Mouse (Mus musculus) bone marrow macrophage, adult 2 months (primary cell): ENCODE data around the gene Cnih3. TPM values are rescaled to one million over a fixed set of nuclear protein-coding genes. Genes with fewer than 3 reads are reported as not detected.

Experiments
- H3K27ac ChIP-seq: 2 replicates; pipeline ENCODE4 v1.5.1; 2012; ENCODE audit warnings: low read depth, low read length; ENCODE audit not compliant: insufficient read depth
- H3K4me1 ChIP-seq: 2 replicates; pipeline ENCODE4 v1.6.1; 2012; ENCODE audit warnings: low read length; ENCODE audit not compliant: control insufficient read depth, insufficient read depth
- H3K4me3 ChIP-seq: 2 replicates; pipeline ENCODE4 v1.5.1; 2012; ENCODE audit warnings: mild to moderate bottlenecking, low read length, moderate library complexity; ENCODE audit not compliant: insufficient read depth
- CTCF ChIP-seq: IDR thresholded peaks from 2 replicates; pipeline ENCODE4 v1.5.1; 2012; ENCODE audit warnings: low read depth, mild to moderate bottlenecking, low read length, moderate library complexity
- POLR2A ChIP-seq: IDR thresholded peaks from 2 replicates; pipeline ENCODE4 v1.6.1; 2012; ENCODE audit warnings: mild to moderate bottlenecking, low read depth, low read length, borderline replicate concordance
- polyA plus RNA-seq: library from polyadenylated mRNA; stranded (reverse); fragments of >200 nt; gene quantifications from 2 replicates; pipeline ENCODE4 v1.2.4, GENCODE M21; 2012; ENCODE audit not compliant: missing spikeins, insufficient read depth, insufficient read length

Gene Cnih3
- polyA plus RNA-seq, 1 experiment = not detected

DNA sequence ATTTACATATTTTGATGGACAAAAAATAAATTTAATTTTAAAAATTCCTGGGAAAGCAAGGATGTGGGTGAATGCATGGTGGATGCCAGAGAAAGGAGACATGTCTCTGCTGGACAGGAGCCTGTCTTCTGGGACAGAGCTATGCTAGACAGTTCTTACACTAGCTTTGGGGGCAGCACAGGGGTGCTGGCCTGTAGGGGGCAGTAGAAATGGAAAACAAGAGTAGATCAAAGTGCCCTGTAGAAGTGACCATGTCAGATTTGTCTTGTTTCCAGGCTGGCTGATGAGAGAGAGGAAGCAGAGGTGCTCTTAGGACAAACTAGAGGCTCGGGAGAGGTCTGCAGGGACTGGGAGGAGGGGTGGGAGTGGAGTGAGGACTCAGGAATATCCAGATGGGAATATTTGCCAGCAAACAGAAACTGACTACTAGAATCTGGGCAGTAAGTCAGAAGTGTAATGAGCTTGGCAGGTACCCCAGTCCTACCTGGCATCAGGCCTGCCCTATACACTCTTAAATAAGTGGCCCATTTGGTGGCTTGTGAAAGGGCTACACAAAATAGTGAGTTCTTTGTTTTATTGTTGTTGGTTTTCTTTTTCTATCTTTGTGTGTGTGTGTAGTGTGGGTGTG lies 93.3 kb downstream of the Cnih3 start:
- TF ChIP-seq POLR2A = no peak
- 0 out of 2 replicates have a peak, but pooled peaks have one; percentile 31 for TF ChIP-seq CTCF
- H3K4me1 ChIP-seq = no peaks in the 10 kb centered on the region

DNA sequence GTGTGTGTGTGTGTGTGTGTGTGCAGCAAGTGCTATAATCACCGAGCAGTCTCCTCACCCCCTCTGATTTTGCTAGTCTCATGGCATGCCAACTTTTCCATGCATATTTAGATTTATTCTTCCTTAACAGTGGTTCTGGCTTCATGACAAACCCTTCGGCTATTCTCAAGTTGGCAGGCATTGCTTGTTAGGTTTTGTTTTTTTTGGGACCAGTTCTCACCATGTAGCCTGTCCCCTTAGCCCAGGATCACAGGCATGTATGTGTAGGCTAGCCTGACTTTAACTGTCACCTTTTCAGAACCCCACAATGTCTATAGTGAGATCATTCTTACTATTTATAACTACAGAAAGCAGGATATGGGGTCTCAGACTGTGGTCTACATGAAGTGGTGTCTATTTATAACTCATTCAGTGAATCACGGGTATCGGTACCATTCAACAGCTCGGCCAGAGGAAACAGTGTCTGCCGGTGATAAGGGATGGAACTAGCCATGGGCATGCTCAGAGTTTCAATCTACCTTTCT lies 94.2 kb downstream of the Cnih3 start:
- H3K4me1 ChIP-seq = no peaks in the 10 kb centered on the region
- no peak overlapping the region for H3K27ac ChIP-seq
- H3K4me3 ChIP-seq = no peak overlapping the region
- TF ChIP-seq POLR2A (no peak), CTCF (no peak)

More for the DNA sequence above, 93.3 kb downstream of the Cnih3 start:
- Histone ChIP-seq H3K27ac (no peak overlapping the region), H3K4me3 (no peak overlapping the region)

DNA sequence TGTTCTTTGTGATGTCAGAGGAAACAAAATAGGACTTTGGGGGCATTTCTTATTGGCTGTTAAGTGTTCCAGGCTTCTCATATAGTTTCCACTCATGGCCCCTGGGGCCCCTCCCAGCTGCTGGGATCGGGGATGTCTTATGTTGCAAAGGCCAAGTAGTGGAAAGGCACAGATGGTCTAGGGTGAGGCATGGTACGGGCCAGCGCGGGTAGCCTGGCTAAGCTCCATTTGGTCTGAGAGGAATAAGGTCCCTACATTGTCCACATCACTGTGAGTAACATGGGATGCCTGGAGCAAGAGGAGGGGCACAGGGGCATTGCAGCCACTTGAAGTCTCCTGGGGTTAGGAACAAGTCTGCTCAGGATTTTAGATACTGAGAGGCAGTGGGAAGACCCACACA lies 95.1 kb downstream of the Cnih3 start:
- TF ChIP-seq POLR2A (no peak), CTCF (no peak)
- no peak overlapping the region for H3K27ac ChIP-seq
- H3K4me3 ChIP-seq = no peak overlapping the region
- H3K4me1 ChIP-seq = no peaks in the 10 kb centered on the region

DNA sequence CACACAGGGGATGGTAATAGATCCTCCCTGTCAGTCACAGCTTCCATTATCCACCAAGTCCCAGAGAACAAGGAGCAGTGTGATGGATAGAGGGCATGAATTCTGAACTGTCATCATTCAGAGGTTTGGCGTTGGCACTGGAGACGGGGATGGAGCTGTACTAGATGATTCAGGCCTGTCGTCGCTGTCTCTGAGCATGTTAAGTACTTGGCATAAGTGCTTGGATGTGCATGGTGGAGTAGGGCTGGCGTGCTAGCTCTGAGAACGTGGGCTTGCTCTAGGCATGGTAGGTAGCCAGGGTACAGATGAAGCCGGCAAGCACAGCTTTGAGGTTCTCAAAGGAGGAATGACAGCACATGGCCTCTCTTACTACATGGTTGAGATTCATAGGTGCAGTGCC lies 95.6 kb downstream of the Cnih3 start:
- Histone ChIP-seq H3K4me1 (no peaks in the 10 kb centered on the region), H3K27ac (no peak overlapping the region), H3K4me3 (no peak overlapping the region)
- TF ChIP-seq CTCF = no peak
- TF ChIP-seq POLR2A = no peak

DNA sequence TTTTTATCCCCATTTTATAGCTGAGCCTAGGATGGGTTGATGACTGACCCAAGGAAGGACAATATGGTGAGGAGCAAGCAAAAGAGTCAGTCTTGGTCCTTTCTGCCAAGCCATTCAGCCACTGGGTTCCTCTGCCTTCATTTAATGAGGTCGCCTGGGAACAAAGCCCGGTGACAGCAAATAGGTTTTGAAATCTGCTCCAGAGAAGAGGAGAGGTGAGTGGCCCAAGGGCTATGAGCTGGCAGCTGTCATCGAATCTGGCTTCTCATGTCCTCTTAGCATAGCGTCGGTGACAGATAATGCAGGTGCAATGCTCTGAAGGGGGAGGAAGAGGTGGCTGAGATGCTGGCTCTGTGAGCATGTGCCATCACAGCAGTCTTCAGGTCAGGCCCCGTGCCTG lies 100.7 kb downstream of the Cnih3 start:
- H3K4me1 ChIP-seq = no peaks in the 10 kb centered on the region
- H3K27ac ChIP-seq = no peak overlapping the region
- H3K4me3 ChIP-seq = no peak overlapping the region
- TF ChIP-seq POLR2A (no peak), CTCF (no peak)

DNA sequence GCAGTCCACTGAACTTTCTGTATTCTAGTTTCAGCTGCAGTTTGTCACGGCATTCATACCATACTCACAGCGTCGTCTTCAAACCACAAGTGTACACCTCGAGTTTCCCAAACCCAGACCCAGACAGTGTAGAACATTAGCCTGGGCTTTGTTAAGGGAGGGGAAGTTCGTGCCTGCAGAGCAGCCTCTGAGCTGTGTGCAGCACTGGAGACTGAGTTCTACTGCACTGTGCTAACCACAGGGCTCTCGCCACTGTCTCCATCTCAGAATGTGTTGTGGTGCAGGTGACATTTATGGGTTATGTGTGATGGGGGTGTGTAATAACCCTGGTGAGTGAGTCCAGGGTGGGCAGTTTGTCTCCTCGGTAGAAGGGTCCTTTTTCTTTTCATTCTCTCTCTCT lies 104.5 kb downstream of the Cnih3 start:
- Histone ChIP-seq H3K4me1 (no peaks in the 10 kb centered on the region), H3K27ac (no peak overlapping the region), H3K4me3 (no peak overlapping the region)
- TF ChIP-seq CTCF (no peak), POLR2A (no peak)

DNA sequence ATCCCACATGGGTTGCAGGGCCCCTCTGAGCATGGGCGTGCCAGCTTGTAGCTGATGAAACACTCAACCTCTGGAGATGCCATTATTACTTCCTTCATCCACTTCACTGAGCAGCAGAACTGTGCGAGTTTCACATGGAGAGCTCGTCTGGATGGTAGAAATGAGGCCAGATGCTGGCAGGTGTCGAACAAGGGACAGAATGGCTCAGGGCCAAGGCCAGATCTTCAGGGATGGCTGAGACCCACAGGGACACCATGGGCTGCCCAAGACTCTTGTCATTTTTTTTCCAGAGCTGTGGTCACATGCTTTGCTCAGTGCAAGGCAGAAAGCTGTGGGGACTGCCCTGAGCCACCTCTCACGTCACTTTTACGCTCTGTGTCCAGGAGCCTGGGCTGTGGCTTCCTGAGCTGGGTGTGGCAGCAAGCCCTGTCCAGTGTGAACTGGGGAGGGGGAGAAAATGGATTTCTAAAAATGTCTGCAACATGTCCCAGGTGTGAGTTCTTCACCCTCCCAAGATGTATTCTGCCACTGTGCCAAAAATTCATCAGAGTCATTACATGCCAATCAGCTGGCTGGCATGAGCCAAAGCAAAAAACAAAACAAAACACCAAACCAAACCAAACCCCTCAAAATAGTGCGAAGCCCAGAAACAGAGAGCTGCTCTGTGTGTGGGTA lies 107.1 kb downstream of the Cnih3 start:
- no peak overlapping the region for H3K27ac ChIP-seq
- H3K4me3 ChIP-seq = no peak overlapping the region
- H3K4me1 ChIP-seq = no peaks in the 10 kb centered on the region
- TF ChIP-seq POLR2A (no peak), CTCF (no peak)

DNA sequence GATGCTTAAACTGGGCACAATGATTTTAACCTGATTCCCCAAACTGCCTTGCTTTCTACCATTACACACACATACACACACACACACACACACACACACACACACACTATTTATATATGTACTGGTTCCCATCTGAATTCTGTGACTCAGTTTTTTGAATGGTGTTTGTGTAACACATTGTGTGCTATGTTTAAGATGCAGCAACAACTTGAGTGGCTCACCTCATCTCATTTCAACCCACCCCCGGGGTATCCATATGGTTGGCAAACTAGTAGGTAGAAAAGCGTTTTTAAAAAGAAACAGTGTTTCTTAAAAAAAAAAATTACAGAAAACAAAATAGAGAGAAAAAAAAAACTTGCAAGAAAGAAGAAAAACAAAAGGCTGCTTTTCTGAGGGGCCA lies 107.9 kb downstream of the Cnih3 start:
- no peak for TF ChIP-seq CTCF
- Histone ChIP-seq H3K4me3 (no peak overlapping the region), H3K27ac (no peak overlapping the region), H3K4me1 (no peaks in the 10 kb centered on the region)

DNA sequence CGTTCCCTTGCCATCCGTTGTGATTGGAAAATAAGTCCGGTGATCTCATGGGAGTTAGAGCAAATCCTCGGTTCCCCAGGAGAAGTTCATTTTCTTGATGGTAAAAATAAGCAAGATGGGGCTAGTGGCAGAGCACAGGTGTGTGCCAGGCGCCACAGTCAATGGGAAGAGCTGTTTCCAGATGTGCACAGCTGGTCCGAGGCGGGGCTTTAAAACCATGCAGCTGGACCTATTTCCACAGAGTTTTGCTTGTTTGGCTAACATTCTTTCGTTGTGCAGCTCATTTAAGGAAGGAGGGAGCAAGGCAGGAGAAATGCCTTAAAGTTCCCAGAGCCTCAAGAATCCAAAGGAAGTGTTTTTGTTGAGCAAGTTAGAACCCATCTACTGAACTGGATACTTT lies 109.1 kb downstream of the Cnih3 start:
- no peak overlapping the region for H3K4me3 ChIP-seq
- H3K4me1 ChIP-seq = no peaks in the 10 kb centered on the region
- no peak overlapping the region for H3K27ac ChIP-seq
- TF ChIP-seq POLR2A (no peak), CTCF (no peak)

DNA sequence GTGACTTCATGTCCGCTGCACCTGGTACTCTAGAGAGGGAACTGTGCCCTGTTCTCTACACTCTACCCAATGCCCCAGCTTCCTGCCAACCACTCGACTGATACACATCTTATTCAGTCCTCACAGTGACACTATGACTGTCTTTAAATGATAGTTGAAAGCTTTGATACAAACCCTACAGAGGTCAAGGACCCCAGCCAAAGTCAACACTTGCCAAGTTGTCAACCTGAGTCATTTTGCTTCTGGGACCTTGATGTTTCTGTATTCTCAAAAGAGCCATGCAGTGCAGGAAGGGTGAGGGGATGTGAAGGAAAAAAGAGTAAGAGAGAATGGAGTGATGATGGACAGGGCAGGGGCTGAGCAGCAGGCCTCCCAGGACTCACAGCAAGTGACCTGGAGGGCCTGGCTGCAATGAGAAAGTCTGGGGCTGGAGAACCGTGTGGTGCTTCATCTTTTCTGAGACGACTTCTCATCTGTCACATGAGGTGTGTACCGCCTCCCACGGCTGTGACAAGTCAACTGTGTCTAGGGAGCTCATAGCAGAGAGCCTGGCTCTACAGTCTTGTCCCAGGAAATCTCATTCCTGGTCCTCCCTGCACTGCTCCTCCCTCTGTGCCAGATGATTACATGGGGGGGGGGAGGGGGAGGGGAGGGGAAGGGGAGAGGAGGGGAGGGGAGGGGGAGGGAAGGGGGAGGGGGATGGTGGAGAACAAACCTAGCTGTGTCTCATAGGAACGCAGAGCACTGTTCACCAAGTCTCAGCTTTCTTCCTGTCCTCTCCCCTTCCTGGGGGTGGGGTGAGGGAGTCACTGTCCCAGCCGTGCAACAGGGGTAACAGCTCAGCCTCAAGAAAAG lies 109.8 kb downstream of the Cnih3 start:
- no peaks in the 10 kb centered on the region for H3K4me1 ChIP-seq
- H3K27ac ChIP-seq = no peak overlapping the region
- H3K4me3 ChIP-seq = no peak overlapping the region
- no peak for TF ChIP-seq POLR2A
- TF ChIP-seq CTCF = no peak
